Mouse (Mus musculus): ENCODE results near the gene Ap1ar. TPM values are rescaled to one million over a fixed set of nuclear protein-coding genes. Genes with fewer than 3 reads are reported as not detected.
A peak's percentile ranks its signal among the peaks of the same experiment; 100 is the strongest.

Gene Ap1ar
- polyA plus RNA-seq, 1 experiment = 14.8 TPM

DNA sequence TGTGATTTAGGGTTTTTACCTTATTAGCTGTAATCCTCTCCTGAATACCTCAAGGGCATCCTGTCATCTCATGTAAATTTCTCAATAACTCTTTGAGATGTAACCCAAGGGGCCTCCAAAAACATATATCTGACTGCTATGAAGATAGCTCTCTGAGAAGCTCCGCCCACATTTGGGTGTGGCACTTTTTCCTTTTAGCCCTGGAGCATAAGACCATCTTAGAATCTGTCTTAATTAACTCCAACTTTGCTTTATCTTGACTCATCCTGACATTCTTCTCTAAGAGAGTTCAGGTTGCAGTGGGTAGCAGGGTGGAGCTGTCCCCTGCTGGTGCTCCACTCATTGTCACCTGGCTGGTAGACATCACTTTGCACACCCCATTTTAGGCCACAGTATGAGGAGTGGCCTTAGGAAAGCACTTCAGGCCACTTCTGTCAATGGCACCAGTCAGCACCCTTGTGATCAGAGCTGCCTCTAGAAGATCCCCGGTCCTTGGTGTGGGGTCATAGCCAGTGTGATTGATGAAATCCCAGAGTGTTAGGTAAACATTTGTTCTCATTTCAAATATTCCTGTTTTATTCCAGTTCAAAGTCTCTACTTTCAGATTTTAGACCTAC lies 6.1 kb upstream of the Ap1ar start:
- 90% methylated on average over 2 of the region's 2 CpGs for WGBS

GRCm38 (mm10) chr3:127841926-127842325 lies 4.6 kb upstream of the Ap1ar start:
- H3K27me3 ChIP-seq (ENCODE audit: control insufficient read depth, insufficient read depth, low read length) = no peaks in the 10 kb centered on the region
- no peak overlapping the region for H3K4me3 ChIP-seq (ENCODE audit: extremely low read depth, insufficient read depth, insufficient read length)
- TF ChIP-seq POLR2A (IDR thresholded peaks at IDR 0.05; ENCODE audit: low read depth, low read length) (no peak), CTCF (IDR thresholded peaks at IDR 0.05; ENCODE audit: extremely low read depth, insufficient read depth, insufficient read length, insufficient replicate concordance) (no peak)
- H3K4me1 ChIP-seq (ENCODE audit: control insufficient read depth, insufficient read depth, insufficient read length) = no peaks in the 10 kb centered on the region
- no peaks in the 10 kb centered on the region for H3K36me3 ChIP-seq (ENCODE audit: control insufficient read depth, insufficient read depth, low read length)
- DNase-seq (ENCODE audit: low read depth in 1 of 2, low spot score in 2 of 2) = no peak
- WGBS = 94% methylated on average over 8 of the region's 8 CpGs
- H3K27ac ChIP-seq (ENCODE audit: insufficient read depth, low read length) = no peak overlapping the region

More for the DNA sequence above, 6.1 kb upstream of the Ap1ar start:
- DNase-seq (ENCODE audit: low read depth in 1 of 2, low spot score in 2 of 2) = no peak
- Histone ChIP-seq H3K27me3 (ENCODE audit: control insufficient read depth, insufficient read depth, low read length) (no peaks in the 10 kb centered on the region), H3K4me1 (ENCODE audit: control insufficient read depth, insufficient read depth, insufficient read length) (no peaks in the 10 kb centered on the region), H3K27ac (ENCODE audit: insufficient read depth, low read length) (no peak overlapping the region), H3K4me3 (ENCODE audit: extremely low read depth, insufficient read depth, insufficient read length) (no peak overlapping the region), H3K36me3 (ENCODE audit: control insufficient read depth, insufficient read depth, low read length) (no peaks in the 10 kb centered on the region)
- TF ChIP-seq POLR2A (IDR thresholded peaks at IDR 0.05; ENCODE audit: low read depth, low read length) = no peak
- TF ChIP-seq CTCF (IDR thresholded peaks at IDR 0.05; ENCODE audit: extremely low read depth, insufficient read depth, insufficient read length, insufficient replicate concordance) = no peak

DNA sequence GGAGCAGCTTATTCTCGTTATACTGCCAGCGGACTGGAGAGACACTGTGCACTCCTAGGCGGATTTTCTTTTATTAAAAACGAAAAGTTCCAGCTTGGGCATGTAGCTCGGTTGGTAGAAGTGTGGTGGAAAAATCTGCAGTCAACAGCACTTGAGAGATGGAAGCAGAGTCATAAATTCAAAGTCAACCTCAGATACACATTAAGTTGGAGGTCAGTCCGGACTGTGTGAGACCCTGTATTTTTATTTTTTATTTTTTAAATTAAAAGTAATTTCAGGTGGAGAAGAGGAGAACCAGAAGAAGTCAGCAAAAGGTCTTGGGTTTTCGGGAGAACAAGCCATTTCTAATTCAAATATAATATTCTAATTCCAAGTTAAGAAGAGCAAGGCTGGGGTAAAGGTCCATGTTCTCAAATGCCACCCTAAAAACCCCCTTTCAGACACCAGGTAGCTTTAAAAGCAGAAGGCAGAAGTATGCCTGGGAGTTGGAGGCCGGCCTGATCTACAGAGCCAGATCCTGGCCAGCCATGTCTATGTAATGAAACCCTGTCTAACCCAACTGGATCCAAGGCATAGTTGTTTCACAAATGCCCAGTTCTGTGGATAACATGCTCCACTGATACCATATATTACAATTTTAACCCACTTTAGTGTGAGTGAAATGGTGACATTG lies 785 bp upstream of the Ap1ar start:
- Histone ChIP-seq H3K36me3 (ENCODE audit: control insufficient read depth, insufficient read depth, low read length) (no peaks in the 10 kb centered on the region), H3K27ac (ENCODE audit: insufficient read depth, low read length) (peak overlapping the region; percentile 92), H3K27me3 (ENCODE audit: control insufficient read depth, insufficient read depth, low read length) (no peaks in the 10 kb centered on the region), H3K4me1 (ENCODE audit: control insufficient read depth, insufficient read depth, insufficient read length) (no peaks in the 10 kb centered on the region), H3K4me3 (ENCODE audit: extremely low read depth, insufficient read depth, insufficient read length) (peak overlapping the region; percentile 78; the same call in 1 of the 2 replicates)
- TF ChIP-seq POLR2A (IDR thresholded peaks at IDR 0.05; ENCODE audit: low read depth, low read length) (no peak), CTCF (IDR thresholded peaks at IDR 0.05; ENCODE audit: extremely low read depth, insufficient read depth, insufficient read length, insufficient replicate concordance) (no peak)
- WGBS = 26% methylated on average over 8 of the region's 8 CpGs
- DNase-seq (ENCODE audit: low read depth in 1 of 2, low spot score in 2 of 2) = no peak

- TF ChIP-seq CTCF (IDR thresholded peaks at IDR 0.05; ENCODE audit: extremely low read depth, insufficient read depth, insufficient read length, insufficient replicate concordance) = no peak
- TF ChIP-seq POLR2A (IDR thresholded peaks at IDR 0.05; ENCODE audit: low read depth, low read length) = no peak
- no peaks in the 10 kb centered on the region for H3K36me3 ChIP-seq (ENCODE audit: control insufficient read depth, insufficient read depth, low read length)
- peak overlapping the region; percentile 65; the same call in 1 of the 2 replicates for H3K27ac ChIP-seq (ENCODE audit: insufficient read depth, low read length)
- DNase-seq (ENCODE audit: low read depth in 1 of 2, low spot score in 2 of 2) = no peak
- under 1% methylated on average over 17 of the region's 17 CpGs for WGBS
- H3K27me3 ChIP-seq (ENCODE audit: control insufficient read depth, insufficient read depth, low read length) = no peaks in the 10 kb centered on the region
- peak overlapping the region; percentile 79 for H3K4me3 ChIP-seq (ENCODE audit: extremely low read depth, insufficient read depth, insufficient read length)
- H3K4me1 ChIP-seq (ENCODE audit: control insufficient read depth, insufficient read depth, insufficient read length) = no peaks in the 10 kb centered on the region
These were observed 547 bp downstream of the Ap1ar start for GRCm38 (mm10) chr3:127836798-127837153.

DNA sequence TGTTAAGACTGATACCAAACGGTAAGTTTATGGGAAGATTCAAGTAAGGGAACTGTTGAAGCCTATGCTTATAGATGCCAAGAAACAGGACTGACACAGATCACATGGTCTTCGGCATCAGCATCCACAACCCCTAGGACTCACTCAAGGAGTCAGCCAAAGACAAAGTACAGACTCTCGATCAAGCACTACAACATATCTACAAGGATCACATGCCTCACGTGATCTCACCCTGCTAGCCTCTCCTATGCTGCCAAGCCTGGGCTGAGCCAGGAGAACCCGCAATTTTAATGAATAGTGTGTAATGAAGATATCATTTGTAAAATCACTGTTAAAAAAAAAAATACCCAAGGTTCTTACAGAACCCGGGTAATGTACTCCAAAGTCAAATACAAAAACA lies 1.7 kb downstream of the Ap1ar start:
- H3K27me3 ChIP-seq (ENCODE audit: control insufficient read depth, insufficient read depth, low read length) = no peaks in the 10 kb centered on the region
- no peak for DNase-seq (ENCODE audit: low read depth in 1 of 2, low spot score in 2 of 2)
- no peak overlapping the region for H3K4me3 ChIP-seq (ENCODE audit: extremely low read depth, insufficient read depth, insufficient read length)
- TF ChIP-seq CTCF (IDR thresholded peaks at IDR 0.05; ENCODE audit: extremely low read depth, insufficient read depth, insufficient read length, insufficient replicate concordance) = no peak
- no peak for TF ChIP-seq POLR2A (IDR thresholded peaks at IDR 0.05; ENCODE audit: low read depth, low read length)
- WGBS = 72% methylated on average over 6 of the region's 6 CpGs
- no peak overlapping the region for H3K27ac ChIP-seq (ENCODE audit: insufficient read depth, low read length)
- H3K4me1 ChIP-seq (ENCODE audit: control insufficient read depth, insufficient read depth, insufficient read length) = no peaks in the 10 kb centered on the region
- H3K36me3 ChIP-seq (ENCODE audit: control insufficient read depth, insufficient read depth, low read length) = no peaks in the 10 kb centered on the region

DNA sequence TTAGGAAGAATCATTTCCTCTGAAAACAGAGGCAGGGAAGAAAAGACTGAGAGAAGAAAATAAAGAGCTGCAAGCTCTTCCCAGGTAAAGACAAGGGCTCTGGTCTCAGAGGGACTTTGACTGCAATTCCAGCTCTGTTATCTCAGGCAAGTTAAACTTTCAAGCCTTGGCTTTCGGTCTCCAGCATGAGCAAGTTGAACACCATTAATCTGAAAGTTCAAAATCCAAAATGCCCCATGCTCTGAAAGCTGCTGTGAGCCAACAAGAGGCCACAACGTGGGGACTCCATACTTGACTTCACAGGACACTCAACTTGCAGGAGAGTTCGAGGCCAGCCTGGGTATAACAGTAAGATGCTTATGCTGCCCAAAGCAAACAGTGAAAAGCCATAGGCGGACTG lies 3.3 kb downstream of the Ap1ar start:
- no peaks in the 10 kb centered on the region for H3K27me3 ChIP-seq (ENCODE audit: control insufficient read depth, insufficient read depth, low read length)
- H3K4me3 ChIP-seq (ENCODE audit: extremely low read depth, insufficient read depth, insufficient read length) = no peak overlapping the region
- no peaks in the 10 kb centered on the region for H3K4me1 ChIP-seq (ENCODE audit: control insufficient read depth, insufficient read depth, insufficient read length)
- DNase-seq (ENCODE audit: low read depth in 1 of 2, low spot score in 2 of 2) = no peak
- H3K36me3 ChIP-seq (ENCODE audit: control insufficient read depth, insufficient read depth, low read length) = no peaks in the 10 kb centered on the region
- no peak overlapping the region for H3K27ac ChIP-seq (ENCODE audit: insufficient read depth, low read length)
- WGBS = 88% methylated on average over 4 of the region's 4 CpGs
- no peak for TF ChIP-seq POLR2A (IDR thresholded peaks at IDR 0.05; ENCODE audit: low read depth, low read length)
- TF ChIP-seq CTCF (IDR thresholded peaks at IDR 0.05; ENCODE audit: extremely low read depth, insufficient read depth, insufficient read length, insufficient replicate concordance) = no peak

DNA sequence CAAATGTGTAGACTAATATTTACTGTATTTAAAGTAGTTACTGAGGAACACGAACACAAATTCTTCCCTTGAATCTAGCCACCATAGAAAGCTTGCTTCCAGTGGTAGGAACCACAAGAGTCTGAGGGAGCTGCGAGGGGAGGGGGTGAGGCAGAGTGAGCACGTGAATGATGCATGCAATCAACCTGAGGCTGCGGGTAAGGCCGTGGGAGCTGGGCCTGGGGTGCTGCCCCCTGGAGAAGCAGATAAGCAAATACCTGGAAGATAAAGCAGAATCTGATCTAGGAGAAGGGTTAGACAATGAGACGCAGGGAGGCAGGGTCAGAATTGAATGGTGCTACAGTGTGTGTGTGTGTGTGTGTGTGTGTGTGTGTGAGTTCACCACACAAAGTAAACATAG lies 6.2 kb downstream of the Ap1ar start:
- WGBS = 57% methylated on average over 6 of the region's 6 CpGs
- peaks cover 2% of the 10 kb centered on the region; the same call in 1 of the 2 replicates for H3K4me1 ChIP-seq (ENCODE audit: control insufficient read depth, insufficient read depth, insufficient read length)
- no peak for DNase-seq (ENCODE audit: low read depth in 1 of 2, low spot score in 2 of 2)
- no peak for TF ChIP-seq POLR2A (IDR thresholded peaks at IDR 0.05; ENCODE audit: low read depth, low read length)
- peak; percentile 9; the same call in 1 of the 2 replicates for TF ChIP-seq CTCF (IDR thresholded peaks at IDR 0.05; ENCODE audit: extremely low read depth, insufficient read depth, insufficient read length, insufficient replicate concordance)
- H3K27ac ChIP-seq (ENCODE audit: insufficient read depth, low read length) = no peak overlapping the region
- no peak overlapping the region for H3K4me3 ChIP-seq (ENCODE audit: extremely low read depth, insufficient read depth, insufficient read length)
- no peaks in the 10 kb centered on the region for H3K36me3 ChIP-seq (ENCODE audit: control insufficient read depth, insufficient read depth, low read length)
- H3K27me3 ChIP-seq (ENCODE audit: control insufficient read depth, insufficient read depth, low read length) = no peaks in the 10 kb centered on the region

Measured in spleen, adult 2 months (tissue).